Mouse (Mus musculus) cerebellum, adult 2 months (tissue): ENCODE data around the gene Tmem95. TPM values are rescaled to one million over a fixed set of nuclear protein-coding genes. Genes with fewer than 3 reads are reported as not detected.
A peak's percentile ranks its signal among the peaks of the same experiment; 100 is the strongest.

Experiments
- DNase-seq, 2 experiments: peaks; one replicate each; pipeline ENCODE4 v3.0.0; 2021
- H3K27ac ChIP-seq: fragments of 200-500 bp; 2 replicates; pipeline ENCODE4 v1.5.1; 2012; ENCODE audit warnings: low read length, control low read depth, inconsistent platforms; ENCODE audit not compliant: insufficient read depth
- H3K27me3 ChIP-seq: fragments of 200-500 bp; 2 replicates; pipeline ENCODE4 v1.6.1; 2012; ENCODE audit warnings: inconsistent platforms, mild to moderate bottlenecking, low read length, moderate library complexity; ENCODE audit not compliant: control insufficient read depth, insufficient read depth
- H3K4me1 ChIP-seq: fragments of 200-500 bp; 2 replicates; pipeline ENCODE4 v1.6.1; 2011; ENCODE audit warnings: low read length; ENCODE audit not compliant: control insufficient read depth, insufficient read depth
- H3K4me3 ChIP-seq: fragments of 200-500 bp; replicated peaks from 2 replicates; pipeline ENCODE3; 2011; ENCODE audit warnings: mild to moderate bottlenecking, low read depth, low read length, control low read depth; ENCODE audit not compliant: insufficient read depth
- CTCF ChIP-seq: fragments of 200-500 bp; IDR thresholded peaks from 2 replicates; pipeline ENCODE4 v1.5.1; 2011; ENCODE audit warnings: low read depth, mild to moderate bottlenecking, control low read depth, low read length, moderate library complexity, borderline replicate concordance; ENCODE audit not compliant: insufficient read depth
- POLR2A ChIP-seq: fragments of 200-500 bp; IDR thresholded peaks from 2 replicates; pipeline ENCODE4 v1.6.1; 2011; ENCODE audit warnings: low read length, control low read depth, borderline replicate concordance; ENCODE audit not compliant: insufficient read depth
- WGBS: fragments of 180-500 bp; shearing (Covaris S2); methylation state at CpG from one replicate; pipeline ENCODE4 v1.1.7; 2018; 5-methylcytosine and 5-hydroxymethylcytosine counted together
- polyA plus RNA-seq: library from polyadenylated mRNA; depleted of rRNA; stranded (reverse); fragments of >200 nt; gene quantifications from 2 replicates; pipeline ENCODE4 v1.2.3, GENCODE M21; 2012

Gene Tmem95
- polyA plus RNA-seq, 1 experiment: not detected

- DNase-seq: no peak
- no peak overlapping the region for H3K27ac ChIP-seq
- WGBS: 90% methylated on average over 5 of the region's 5 CpGs
Observed at GRCm38 (mm10) chr11:69894671-69895070, 16.9 kb upstream of the Tmem95 start.

GRCm38 (mm10) chr11:69891482-69891881 is 13.7 kb upstream of the Tmem95 start:
- 36% methylated on average over 4 of the region's 4 CpGs for WGBS
- TF ChIP-seq POLR2A: no peak
- no peak for TF ChIP-seq CTCF
- no peaks in the 10 kb centered on the region for H3K4me1 ChIP-seq
- no peak for DNase-seq
- no peak overlapping the region for H3K4me3 ChIP-seq
- H3K27me3 ChIP-seq: no peaks in the 10 kb centered on the region
- no peak overlapping the region for H3K27ac ChIP-seq

More at GRCm38 (mm10) chr11:69894671-69895070, 16.9 kb upstream of the Tmem95 start:
- Histone ChIP-seq H3K4me1 (no peaks in the 10 kb centered on the region), H3K4me3 (no peak overlapping the region), H3K27me3 (no peaks in the 10 kb centered on the region)
- TF ChIP-seq CTCF: no peak
- no peak for TF ChIP-seq POLR2A

- 71% methylated on average over 8 of the region's 8 CpGs for WGBS
Observed at GRCm38 (mm10) chr11:69886907-69887635, 9.3 kb upstream of the Tmem95 start.

GRCm38 (mm10) chr11:69884663-69885062 is 6.8 kb upstream of the Tmem95 start:
- no peaks in the 10 kb centered on the region for H3K4me1 ChIP-seq
- WGBS: 81% methylated on average over 8 of the region's 8 CpGs
- H3K27me3 ChIP-seq: no peaks in the 10 kb centered on the region
- no peak overlapping the region for H3K4me3 ChIP-seq
- no peak overlapping the region for H3K27ac ChIP-seq
- no peak for TF ChIP-seq POLR2A
- no peak for TF ChIP-seq CTCF
- no peak for DNase-seq

More at GRCm38 (mm10) chr11:69886907-69887635, 9.3 kb upstream of the Tmem95 start:
- Histone ChIP-seq H3K4me3 (no peak overlapping the region), H3K27ac (no peak overlapping the region), H3K27me3 (no peaks in the 10 kb centered on the region), H3K4me1 (no peaks in the 10 kb centered on the region)
- no peak for DNase-seq
- no peak for TF ChIP-seq POLR2A
- TF ChIP-seq CTCF: no peak

GRCm38 (mm10) chr11:69884240-69884639 is 6.4 kb upstream of the Tmem95 start:
- H3K27ac ChIP-seq: no peak overlapping the region
- no peaks in the 10 kb centered on the region for H3K4me1 ChIP-seq
- H3K4me3 ChIP-seq: no peak overlapping the region
- no peaks in the 10 kb centered on the region for H3K27me3 ChIP-seq
- DNase-seq: no peak
- 76% methylated on average over 9 of the region's 9 CpGs for WGBS
- TF ChIP-seq CTCF (no peak), POLR2A (no peak)

- no peak for DNase-seq
- Histone ChIP-seq H3K27me3 (no peaks in the 10 kb centered on the region), H3K27ac (no peak overlapping the region), H3K4me3 (no peak overlapping the region), H3K4me1 (no peaks in the 10 kb centered on the region)
- WGBS: 85% methylated on average over 8 of the region's 8 CpGs
- no peak for TF ChIP-seq CTCF
- no peak for TF ChIP-seq POLR2A
Observed at GRCm38 (mm10) chr11:69883527-69884151, 5.8 kb upstream of the Tmem95 start.

GRCm38 (mm10) chr11:69883066-69883465 is 5.2 kb upstream of the Tmem95 start:
- H3K4me3 ChIP-seq: no peak overlapping the region
- no peak overlapping the region for H3K27ac ChIP-seq
- no peak for DNase-seq
- TF ChIP-seq POLR2A: no peak
- peak; percentile 40; the same call in 1 of the 2 replicates for TF ChIP-seq CTCF
- H3K4me1 ChIP-seq: no peaks in the 10 kb centered on the region
- 67% methylated on average over 4 of the region's 4 CpGs for WGBS
- no peaks in the 10 kb centered on the region for H3K27me3 ChIP-seq
